Mouse (Mus musculus): Measurements from ENCODE around the gene Capn3. TPM values are rescaled to one million over a fixed set of nuclear protein-coding genes. Genes with fewer than 3 reads are reported as not detected.

Capn3 gene
- polyA plus RNA-seq, 2 experiments: 4.2 to 6.4 TPM

- ATAC-seq (ENCODE audit: low FRiP score, low read depth) (no peak), DNase-seq (ENCODE audit: low spot score) (no peak)
- H3K9ac ChIP-seq (ENCODE audit: low read depth, low read length, severe bottlenecking): no peak overlapping the region
- no peaks in the 10 kb centered on the region for H3K9me3 ChIP-seq (ENCODE audit: control insufficient read depth, low read length)
- TF ChIP-seq POLR2A (IDR thresholded peaks at IDR 0.05; ENCODE audit: borderline replicate concordance, extremely low read depth, insufficient read depth, insufficient read length): no peak
- no peaks in the 10 kb centered on the region for H3K27me3 ChIP-seq (ENCODE audit: control insufficient read depth, insufficient read depth, low read length)
- WGBS: 56% methylated on average over 6 of the region's 6 CpGs
- H3K4me1 ChIP-seq (ENCODE audit: control insufficient read depth, insufficient read depth, low read length): no peaks in the 10 kb centered on the region
- peaks cover 7% of the 10 kb centered on the region; the same call in 1 of the 2 replicates for H3K36me3 ChIP-seq (ENCODE audit: control insufficient read depth, insufficient read depth, low read length)
- 0 out of 2 replicates have a peak overlapping the region, but pooled peaks have one; percentile 19 for H3K27ac ChIP-seq (replicated peaks; ENCODE audit: low read depth, low read length)
- H3K4me3 ChIP-seq (replicated peaks; ENCODE audit: low read length): no peak overlapping the region
- no peak overlapping the region for H3K4me2 ChIP-seq (replicated peaks; ENCODE audit: low read depth, low read length, severe bottlenecking)
Measured at GRCm38 (mm10) chr2:120499971-120500471, 44.2 kb downstream of the Capn3 start.

- Histone ChIP-seq H3K36me3 (ENCODE audit: control insufficient read depth, insufficient read depth, low read length) (peaks cover 18% of the 10 kb centered on the region), H3K9me3 (ENCODE audit: control insufficient read depth, low read length) (no peaks in the 10 kb centered on the region), H3K9ac (ENCODE audit: low read depth, low read length, severe bottlenecking) (0 out of 2 replicates have a peak overlapping the region, but pooled peaks have one; percentile 2), H3K4me3 (replicated peaks; ENCODE audit: low read length) (no peak overlapping the region), H3K27me3 (ENCODE audit: control insufficient read depth, insufficient read depth, low read length) (no peaks in the 10 kb centered on the region), H3K4me2 (replicated peaks; ENCODE audit: low read depth, low read length, severe bottlenecking) (no peak overlapping the region), H3K27ac (replicated peaks; ENCODE audit: low read depth, low read length) (no peak overlapping the region), H3K4me1 (ENCODE audit: control insufficient read depth, insufficient read depth, low read length) (no peaks in the 10 kb centered on the region)
- DNase-seq (ENCODE audit: low spot score) (no peak), ATAC-seq (ENCODE audit: low FRiP score, low read depth) (no peak)
- TF ChIP-seq POLR2A (IDR thresholded peaks at IDR 0.05; ENCODE audit: borderline replicate concordance, extremely low read depth, insufficient read depth, insufficient read length): no peak
- WGBS: 44% methylated on average over 17 of the region's 17 CpGs
Measured at GRCm38 (mm10) chr2:120501136-120501918, 45.5 kb downstream of the Capn3 start.

GRCm38 (mm10) chr2:120501931-120502604 is 46.2 kb downstream of the Capn3 start:
- Histone ChIP-seq H3K9ac (ENCODE audit: low read depth, low read length, severe bottlenecking) (0 out of 2 replicates have a peak overlapping the region, but pooled peaks have one; percentile 2), H3K27me3 (ENCODE audit: control insufficient read depth, insufficient read depth, low read length) (no peaks in the 10 kb centered on the region), H3K4me2 (replicated peaks; ENCODE audit: low read depth, low read length, severe bottlenecking) (no peak overlapping the region), H3K36me3 (ENCODE audit: control insufficient read depth, insufficient read depth, low read length) (peaks cover 21% of the 10 kb centered on the region), H3K4me1 (ENCODE audit: control insufficient read depth, insufficient read depth, low read length) (no peaks in the 10 kb centered on the region), H3K4me3 (replicated peaks; ENCODE audit: low read length) (no peak overlapping the region), H3K27ac (replicated peaks; ENCODE audit: low read depth, low read length) (no peak overlapping the region), H3K9me3 (ENCODE audit: control insufficient read depth, low read length) (no peaks in the 10 kb centered on the region)
- 66% methylated on average over 13 of the region's 13 CpGs for WGBS
- ATAC-seq (ENCODE audit: low FRiP score, low read depth) (no peak), DNase-seq (ENCODE audit: low spot score) (no peak)
- TF ChIP-seq POLR2A (IDR thresholded peaks at IDR 0.05; ENCODE audit: borderline replicate concordance, extremely low read depth, insufficient read depth, insufficient read length): no peak

GRCm38 (mm10) chr2:120502605-120502990 is 46.8 kb downstream of the Capn3 start:
- H3K4me2 ChIP-seq (replicated peaks; ENCODE audit: low read depth, low read length, severe bottlenecking): no peak overlapping the region
- H3K4me3 ChIP-seq (replicated peaks; ENCODE audit: low read length): no peak overlapping the region
- H3K36me3 ChIP-seq (ENCODE audit: control insufficient read depth, insufficient read depth, low read length): peaks cover 23% of the 10 kb centered on the region
- WGBS: 64% methylated on average over 3 of the region's 3 CpGs
- H3K27ac ChIP-seq (replicated peaks; ENCODE audit: low read depth, low read length): no peak overlapping the region
- no peaks in the 10 kb centered on the region for H3K27me3 ChIP-seq (ENCODE audit: control insufficient read depth, insufficient read depth, low read length)
- ATAC-seq (ENCODE audit: low FRiP score, low read depth) (no peak), DNase-seq (ENCODE audit: low spot score) (no peak)
- H3K4me1 ChIP-seq (ENCODE audit: control insufficient read depth, insufficient read depth, low read length): no peaks in the 10 kb centered on the region
- TF ChIP-seq POLR2A (IDR thresholded peaks at IDR 0.05; ENCODE audit: borderline replicate concordance, extremely low read depth, insufficient read depth, insufficient read length): no peak
- H3K9me3 ChIP-seq (ENCODE audit: control insufficient read depth, low read length): no peaks in the 10 kb centered on the region
- H3K9ac ChIP-seq (ENCODE audit: low read depth, low read length, severe bottlenecking): no peak overlapping the region

- H3K9me3 ChIP-seq (ENCODE audit: control insufficient read depth, low read length): no peaks in the 10 kb centered on the region
- H3K27ac ChIP-seq (replicated peaks; ENCODE audit: low read depth, low read length): no peak overlapping the region
- no peak for DNase-seq (ENCODE audit: low spot score)
- H3K4me1 ChIP-seq (ENCODE audit: control insufficient read depth, insufficient read depth, low read length): no peaks in the 10 kb centered on the region
- no peak for ATAC-seq (ENCODE audit: low FRiP score, low read depth)
- no peak overlapping the region for H3K4me3 ChIP-seq (replicated peaks; ENCODE audit: low read length)
- peaks cover 26% of the 10 kb centered on the region for H3K36me3 ChIP-seq (ENCODE audit: control insufficient read depth, insufficient read depth, low read length)
- no peaks in the 10 kb centered on the region for H3K27me3 ChIP-seq (ENCODE audit: control insufficient read depth, insufficient read depth, low read length)
- TF ChIP-seq POLR2A (IDR thresholded peaks at IDR 0.05; ENCODE audit: borderline replicate concordance, extremely low read depth, insufficient read depth, insufficient read length): no peak
- H3K4me2 ChIP-seq (replicated peaks; ENCODE audit: low read depth, low read length, severe bottlenecking): no peak overlapping the region
- WGBS: 96% methylated on average over 6 of the region's 6 CpGs
- no peak overlapping the region for H3K9ac ChIP-seq (ENCODE audit: low read depth, low read length, severe bottlenecking)
Measured at GRCm38 (mm10) chr2:120503094-120503493, 47.3 kb downstream of the Capn3 start.

Data from limb, embryonic 14.5 days (tissue).